Mouse (Mus musculus): ENCODE measurements around the gene Nup62.

The Nup62 gene

DNA sequence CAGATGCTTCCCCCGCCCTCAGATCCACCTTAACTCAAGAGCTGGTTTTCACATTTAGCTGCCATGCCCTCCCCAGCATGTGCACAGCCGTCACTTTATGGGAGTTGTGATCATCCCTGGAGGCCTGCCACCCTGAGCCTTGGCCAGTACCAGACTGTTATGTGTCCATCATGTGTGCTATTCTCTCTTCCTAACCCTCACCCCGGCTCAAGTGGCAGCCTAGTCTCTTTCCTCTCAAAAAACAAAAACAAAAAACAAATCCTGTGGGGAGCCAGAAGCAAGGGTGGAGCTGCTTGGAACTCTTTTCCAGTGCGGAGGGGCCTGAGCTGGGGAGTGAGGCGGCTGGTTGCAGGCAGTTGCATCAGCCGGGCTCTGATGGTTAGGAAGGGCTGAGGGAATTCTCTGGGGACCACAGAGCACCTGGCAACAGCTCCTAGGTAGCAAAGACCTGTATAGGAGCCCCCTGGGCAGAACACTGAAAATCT, 2.9 kb downstream of the Nup62 start:
- DNase-seq (ENCODE audit: low read depth in 2 of 2, low spot score in 2 of 2): no peak

GRCm38 (mm10) chr7:44819391-44819790, 3.5 kb downstream of the Nup62 start:
- DNase-seq (ENCODE audit: low read depth in 2 of 2, low spot score in 2 of 2): no peak

- no peak for DNase-seq (ENCODE audit: low read depth in 2 of 2, low spot score in 2 of 2)
Measured at GRCm38 (mm10) chr7:44819863-44820262, 4.0 kb downstream of the Nup62 start.

- no peak for DNase-seq (ENCODE audit: low read depth in 2 of 2, low spot score in 2 of 2)
Measured at GRCm38 (mm10) chr7:44820525-44820924, 4.6 kb downstream of the Nup62 start.

GRCm38 (mm10) chr7:44821666-44822448, 6.0 kb downstream of the Nup62 start:
- no peak for DNase-seq (ENCODE audit: low read depth in 2 of 2, low spot score in 2 of 2)

- no peak for DNase-seq (ENCODE audit: low read depth in 2 of 2, low spot score in 2 of 2)
Measured at GRCm38 (mm10) chr7:44823409-44823808, 7.5 kb downstream of the Nup62 start.

- peak; percentile 76 to 85 for DNase-seq (ENCODE audit: low read depth in 2 of 2, low spot score in 2 of 2)
Measured at GRCm38 (mm10) chr7:44824872-44825271, 9.0 kb downstream of the Nup62 start.

- no peak for DNase-seq (ENCODE audit: low read depth in 2 of 2, low spot score in 2 of 2)
Measured at GRCm38 (mm10) chr7:44826771-44827170, 10.9 kb downstream of the Nup62 start.

DNA sequence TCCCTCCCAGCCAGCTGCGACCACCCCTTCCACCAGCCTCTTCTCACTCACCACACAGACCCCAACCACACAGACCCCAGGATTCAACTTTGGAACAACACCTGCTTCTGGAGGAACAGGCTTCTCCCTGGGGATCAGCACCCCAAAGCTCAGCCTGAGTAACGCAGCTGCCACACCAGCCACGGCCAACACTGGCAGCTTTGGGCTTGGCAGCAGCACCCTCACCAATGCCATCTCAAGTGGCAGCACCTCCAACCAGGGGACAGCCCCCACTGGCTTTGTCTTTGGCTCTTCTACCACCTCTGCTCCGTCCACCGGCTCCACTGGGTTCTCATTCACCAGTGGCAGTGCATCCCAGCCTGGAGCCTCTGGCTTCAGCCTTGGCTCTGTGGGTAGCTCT, 12.8 kb downstream of the Nup62 start:
- DNase-seq (ENCODE audit: low read depth in 2 of 2, low spot score in 2 of 2): no peak

GRCm38 (mm10) chr7:44832763-44833162, 16.9 kb downstream of the Nup62 start:
- DNase-seq (ENCODE audit: low read depth in 2 of 2, low spot score in 2 of 2): no peak

- no peak for DNase-seq (ENCODE audit: low read depth in 2 of 2, low spot score in 2 of 2)
Measured at GRCm38 (mm10) chr7:44835373-44836015, 19.6 kb downstream of the Nup62 start.

- no peak for DNase-seq (ENCODE audit: low read depth in 2 of 2, low spot score in 2 of 2)
Measured at GRCm38 (mm10) chr7:44836016-44836404, 20.1 kb downstream of the Nup62 start.

DNA sequence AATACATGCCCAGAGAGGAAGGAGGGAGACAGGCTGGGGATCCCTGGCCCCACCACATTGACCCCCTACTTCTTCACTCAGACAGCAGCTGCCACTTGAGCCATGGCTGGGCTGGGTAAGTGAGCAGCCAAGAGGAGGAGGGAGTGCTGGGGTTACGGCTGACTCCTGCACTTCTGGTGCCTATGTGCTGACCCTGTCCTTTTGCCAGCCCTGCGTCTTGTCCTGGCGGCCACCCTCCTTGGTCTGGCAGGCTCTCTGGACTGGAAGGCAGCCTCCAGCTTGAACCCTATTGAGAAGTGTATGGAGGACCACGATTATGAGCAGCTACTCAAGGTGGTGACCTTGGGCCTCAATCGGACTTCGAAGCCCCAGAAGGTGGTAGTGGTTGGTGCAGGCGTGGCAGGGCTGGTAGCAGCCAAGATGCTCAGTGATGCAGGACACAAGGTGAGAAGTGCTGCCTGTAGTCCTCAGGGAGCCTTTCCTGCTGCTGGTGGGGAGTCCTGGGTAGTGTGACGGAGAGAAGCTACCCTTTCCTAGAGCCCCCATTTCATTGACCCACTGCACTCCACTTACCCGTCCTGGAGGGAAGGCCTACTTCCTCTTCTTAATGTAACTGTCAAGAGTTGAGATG, 20.6 kb downstream of the Nup62 start:
- DNase-seq (ENCODE audit: low read depth in 2 of 2, low spot score in 2 of 2): no peak

DNA sequence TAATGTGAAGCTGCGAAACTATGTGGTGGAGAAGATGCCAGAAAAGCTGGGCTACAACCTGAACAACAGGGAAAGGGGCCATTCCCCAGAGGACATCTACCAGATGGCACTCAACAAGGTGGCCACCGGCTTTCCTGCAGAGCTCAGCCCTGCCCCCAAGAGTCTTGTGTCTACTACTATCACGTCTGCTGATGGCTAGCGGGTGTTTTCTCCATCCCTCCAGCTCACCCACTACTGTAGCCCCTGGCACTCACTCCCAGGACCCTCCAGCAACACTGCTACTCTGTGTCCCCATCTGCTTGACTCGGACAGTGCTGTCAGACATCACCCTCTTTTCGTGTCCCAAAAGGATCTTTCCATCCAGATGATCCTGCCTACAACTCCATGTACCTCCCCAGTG, 22.2 kb downstream of the Nup62 start:
- no peak for DNase-seq (ENCODE audit: low read depth in 2 of 2, low spot score in 2 of 2)

DNA sequence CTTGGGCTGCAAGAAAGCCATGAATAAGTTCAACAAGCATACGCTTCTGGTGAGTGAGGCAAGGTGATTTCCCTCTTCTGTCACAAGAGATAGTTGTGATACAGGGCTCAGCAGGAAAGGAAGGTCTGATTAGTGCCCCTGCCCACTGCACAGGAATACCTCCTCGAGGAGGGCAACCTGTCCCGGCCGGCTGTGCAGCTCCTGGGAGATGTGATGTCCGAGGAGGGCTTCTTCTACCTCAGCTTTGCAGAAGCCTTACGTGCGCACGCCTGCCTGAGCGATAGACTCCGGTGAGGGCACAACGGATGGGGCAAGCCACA, 23.2 kb downstream of the Nup62 start:
- DNase-seq (ENCODE audit: low read depth in 2 of 2, low spot score in 2 of 2): no peak

- peak; percentile 47 to 59 for DNase-seq (ENCODE audit: low read depth in 2 of 2, low spot score in 2 of 2)
Measured at GRCm38 (mm10) chr7:44839491-44840191, 23.8 kb downstream of the Nup62 start.

GRCm38 (mm10) chr7:44840426-44840825, 24.5 kb downstream of the Nup62 start:
- no peak for DNase-seq (ENCODE audit: low read depth in 2 of 2, low spot score in 2 of 2)

DNA sequence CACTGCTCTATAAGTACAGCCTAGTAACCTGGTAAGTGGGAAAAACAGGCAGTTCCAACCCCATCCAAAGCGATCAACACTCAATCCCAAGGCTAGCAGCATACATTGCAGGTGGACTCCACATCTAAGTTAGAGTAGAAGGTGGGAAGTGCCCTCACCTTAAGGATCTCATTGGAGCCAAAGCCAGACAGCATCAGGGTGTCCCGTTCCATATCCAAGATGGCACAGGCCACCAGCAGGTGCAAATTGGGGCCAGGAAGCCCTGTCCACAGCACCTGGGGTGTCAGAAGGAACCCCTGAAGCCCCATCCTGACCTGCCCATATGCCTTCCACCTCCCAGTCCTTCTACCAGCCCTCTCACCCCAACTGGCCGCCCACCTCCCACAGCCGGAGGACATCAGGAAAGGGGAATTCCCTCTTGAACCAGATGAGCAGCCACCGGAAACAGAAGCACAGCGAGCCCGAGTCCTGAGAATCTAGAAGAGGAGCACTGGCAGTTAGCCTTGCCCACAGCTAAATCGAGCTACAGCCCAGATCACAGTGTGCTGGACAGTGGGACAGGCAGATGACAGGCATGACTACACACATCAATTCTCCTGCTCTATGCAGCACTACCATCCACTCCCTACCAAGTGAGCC, 26.1 kb downstream of the Nup62 start:
- no peak for DNase-seq (ENCODE audit: low read depth in 2 of 2, low spot score in 2 of 2)

DNA sequence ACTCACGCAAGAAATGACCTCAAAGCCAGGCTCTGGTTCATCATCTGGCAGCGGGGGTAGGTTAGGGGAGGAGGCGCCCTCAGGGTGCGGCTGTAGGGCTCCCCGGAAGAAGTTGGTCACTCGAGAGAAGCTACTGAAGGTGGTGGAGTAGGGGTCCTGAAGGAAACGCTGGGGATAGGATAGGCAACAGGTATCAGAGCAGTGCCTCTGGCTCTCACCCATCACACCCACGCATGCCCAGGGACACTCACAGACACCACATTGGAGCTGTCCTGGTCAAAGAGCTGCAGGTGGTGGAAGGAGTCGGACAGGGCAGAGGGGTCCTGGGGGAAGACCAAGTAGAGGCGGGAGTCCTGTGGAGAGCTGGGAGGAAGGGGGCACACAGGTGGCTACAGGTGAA, 29.1 kb downstream of the Nup62 start:
- DNase-seq (ENCODE audit: low read depth in 2 of 2, low spot score in 2 of 2): no peak

GRCm38 (mm10) chr7:44846804-44847203, 30.9 kb downstream of the Nup62 start:
- no peak for DNase-seq (ENCODE audit: low read depth in 2 of 2, low spot score in 2 of 2)

GRCm38 (mm10) chr7:44847772-44848171, 31.9 kb downstream of the Nup62 start:
- no peak for DNase-seq (ENCODE audit: low read depth in 2 of 2, low spot score in 2 of 2)
